ENCODE assay signal across 8 mouse cellular contexts in genomic region chr4:134081730-134082386, GRCm38 (mm10). TPM values are rescaled to one million over a fixed set of nuclear protein-coding genes. Genes with fewer than 3 reads are reported as not detected.
A peak's percentile ranks its signal among the peaks of the same experiment; 100 is the strongest.
DNase-seq lines count a peak whose midpoint lies in the region; ATAC-seq and TF ChIP-seq lines count a peak whose summit lies in the region.

No protein-coding gene starts in this region.

- TF ChIP-seq POLR2A in CH12.LX (IDR thresholded peaks at IDR 0.05; ENCODE audit: low read depth, low read length) = peak; percentile 87
- no peak for TF ChIP-seq POLR2A in embryonic fibroblast, embryonic 13.5 days (IDR thresholded peaks at IDR 0.05; ENCODE audit: low read depth, low read length)

- peaks cover 4 to 24% of the 10 kb centered on the region in 2 experiments for H3K4me1 ChIP-seq in CH12.LX (ENCODE audit: control insufficient read depth in 1 of 2, insufficient read depth in 2 of 2)
- H3K4me1 ChIP-seq in embryonic fibroblast, embryonic 13.5 days (ENCODE audit: control insufficient read depth, insufficient read depth, low read length) = no peaks in the 10 kb centered on the region
- peaks cover 7% of the 10 kb centered on the region; the same call in 1 of the 2 replicates for H3K4me1 ChIP-seq in lung, embryonic 16.5 days (replicated peaks; ENCODE audit: control insufficient read depth, insufficient read depth, low read length)

- H3K79me2 ChIP-seq in CH12.LX (replicated peaks; ENCODE audit: control insufficient read depth, extremely low read depth, insufficient read depth, poor library complexity, severe bottlenecking) = no peaks in the 10 kb centered on the region

- TF ChIP-seq CTCF in CH12.LX (conservative IDR thresholded peaks at IDR 0.05 in 1 of 2, IDR thresholded peaks at IDR 0.05 in 1 of 2; ENCODE audit: low read depth in 2 of 2, low read length in 2 of 2) = no peak
- TF ChIP-seq CTCF in embryonic fibroblast, embryonic 13.5 days (IDR thresholded peaks at IDR 0.05; ENCODE audit: borderline replicate concordance, insufficient read depth, low read length) = no peak

- peak overlapping the region; percentile 58 for H3K4me2 ChIP-seq in CH12.LX (ENCODE audit: insufficient read depth, low read depth, poor library complexity, severe bottlenecking)
- peak overlapping the region; percentile 57 for H3K4me2 ChIP-seq in lung, embryonic 16.5 days (ENCODE audit: low read depth, low read length)

- H3K36me3 ChIP-seq in CH12.LX (replicated peaks in 1 of 2; ENCODE audit: control insufficient read depth in 1 of 2, insufficient read depth in 1 of 2, low read length in 1 of 2) = peaks cover 0 to 16% of the 10 kb centered on the region in 2 experiments
- no peaks in the 10 kb centered on the region for H3K36me3 ChIP-seq in lung, embryonic 16.5 days (ENCODE audit: control insufficient read depth, insufficient read depth, low read length)

- H3K9ac ChIP-seq in CH12.LX (ENCODE audit: insufficient read depth, low read depth) = peak overlapping the region; percentile 71; the same call in 1 of the 2 replicates
- peak overlapping the region; percentile 21 for H3K9ac ChIP-seq in lung, embryonic 16.5 days (ENCODE audit: low read length)

- no peak overlapping the region; the same call in 1 of the 2 replicates for H3K27ac ChIP-seq in CH12.LX (ENCODE audit: insufficient read depth, low read depth)
- no peak overlapping the region for H3K27ac ChIP-seq in embryonic fibroblast, embryonic 13.5 days (ENCODE audit: insufficient read depth, low read length)
- no peak overlapping the region for H3K27ac ChIP-seq in lung, embryonic 16.5 days (ENCODE audit: low read length)

- 0% methylated on average over 41 of the region's 41 CpGs for WGBS in lung, embryonic 16.5 days

- ATAC-seq in hematopoietic stem cell, adult 5-6 weeks (replicated peaks in 1 of 2; ENCODE audit: insufficient read depth in 1 of 2, low FRiP score in 2 of 2, low TSS enrichment in 1 of 2, low read depth in 1 of 2, poor library complexity in 2 of 2, severe bottlenecking in 2 of 2) = peak; percentile 92 to 93
- ATAC-seq in lung, embryonic 16.5 days (ENCODE audit: low read depth) = peak; percentile 90

- dilution Hi-C loops in CH12.LX (cut with MboI; ENCODE audit: extremely low pct_ligation_motif_present, extremely low pct_unique_long_range_greater_than_20kb, low sequenced_read_pairs) = no loop called here

- H3K4me3 ChIP-seq in CH12.LX (replicated peaks in 1 of 3; ENCODE audit: low read depth in 2 of 3, low read length in 2 of 3, poor library complexity in 1 of 3) = peak overlapping the region; percentile 52 to 60 (median 56)
- H3K4me3 ChIP-seq in embryonic fibroblast, embryonic 13.5 days (ENCODE audit: insufficient read depth, low read length) = peak overlapping the region; percentile 8
- H3K4me3 ChIP-seq in lung, embryonic 16.5 days (ENCODE audit: low read length) = peak overlapping the region; percentile 41

- peaks cover 4% of the 10 kb centered on the region for H3K9me3 ChIP-seq in CH12.LX (replicated peaks; ENCODE audit: low read length)
- H3K9me3 ChIP-seq in lung, embryonic 16.5 days (ENCODE audit: control insufficient read depth, low read length) = no peaks in the 10 kb centered on the region

- in situ Hi-C loops in CH12.LX (cut with MboI; ENCODE audit: low pct_ligation_motif_present, low pct_unique_long_range_greater_than_20kb, low sequenced_read_pairs) = loop anchor here (25.0 kb wide), 1 partner anchor 495 kb away; the partner anchor contains the start of gene Gpn2

- TF ChIP-seq RAD21 in CH12.LX (IDR thresholded peaks at IDR 0.05; ENCODE audit: low read depth, low read length) = no peak

- DNase-seq in CH12.LX (ENCODE audit: extremely low read depth) = peak; percentile 98
- DNase-seq in brain, adult 2 months (ENCODE audit: low read depth, low spot score) = peak; percentile 79
- peak; percentile 53 to 60 for DNase-seq in layer of hippocampus, adult 8-10 months (ENCODE audit: low spot score in 2 of 2)
- DNase-seq in ovary, postnatal 14 days (ENCODE audit: low spot score) = peak; percentile 49
- DNase-seq in thymus, postnatal 10 days (ENCODE audit: low spot score in 2 of 2) = peak; percentile 76 to 80

- no peak for TF ChIP-seq EP300 in CH12.LX (IDR thresholded peaks at IDR 0.05; ENCODE audit: low read length)

- no peaks in the 10 kb centered on the region for H3K27me3 ChIP-seq in CH12.LX (replicated peaks)
- H3K27me3 ChIP-seq in lung, embryonic 16.5 days (ENCODE audit: control insufficient read depth, insufficient read depth, low read depth, low read length) = no peaks in the 10 kb centered on the region

TF ChIP-seq in CH12.LX, 34 proteins besides CTCF, POLR2A, EP300 and RAD21 (continues in another document):
- TF ChIP-seq NELFE (IDR thresholded peaks at IDR 0.05; ENCODE audit: low read depth, low read length) = peak; percentile 63
- TF ChIP-seq NRF1 (IDR thresholded peaks at IDR 0.05; ENCODE audit: low read depth, low read length) = peak; percentile 47; the same call in 1 of the 2 replicates
- peak; percentile 38; the same call in 1 of the 2 replicates for TF ChIP-seq SIN3A (IDR thresholded peaks at IDR 0.05; ENCODE audit: low read length)
- no peak for TF ChIP-seq MEF2A (IDR thresholded peaks at IDR 0.05; ENCODE audit: borderline replicate concordance, low read depth, low read length)
- no peak for TF ChIP-seq JUND (conservative IDR thresholded peaks at IDR 0.05; ENCODE audit: low read depth, low read length)
- TF ChIP-seq BHLHE40 (IDR thresholded peaks at IDR 0.05; ENCODE audit: low read depth, low read length) = peak; percentile 97
- no peak for TF ChIP-seq HCFC1 (IDR thresholded peaks at IDR 0.05; ENCODE audit: low read depth, low read length)
- no peak for TF ChIP-seq ZKSCAN1 (IDR thresholded peaks at IDR 0.05; ENCODE audit: borderline replicate concordance, low read depth, low read length)
- 0 out of 2 replicates have a peak, but pooled peaks have one; percentile 67 for TF ChIP-seq TBP (conservative IDR thresholded peaks at IDR 0.05; ENCODE audit: low read depth, low read length)
- TF ChIP-seq MYC (IDR thresholded peaks at IDR 0.05; ENCODE audit: low read depth, low read length) = peak; percentile 98
- TF ChIP-seq E2F4 (IDR thresholded peaks at IDR 0.05; ENCODE audit: insufficient replicate concordance, low read depth, low read length) = 0 out of 2 replicates have a peak, but pooled peaks have one; percentile 27
- peak; percentile 97 for TF ChIP-seq MXI1 (IDR thresholded peaks at IDR 0.05; ENCODE audit: low read depth, low read length)
- TF ChIP-seq PAX5 (IDR thresholded peaks at IDR 0.05; ENCODE audit: low read length) = no peak
- TF ChIP-seq TCF12 (IDR thresholded peaks at IDR 0.05; ENCODE audit: low read depth, low read length) = peak; percentile 64
- peak; percentile 48 for TF ChIP-seq USF1 (IDR thresholded peaks at IDR 0.05; ENCODE audit: low read depth, low read length)
- TF ChIP-seq POLR2AphosphoS2 (IDR thresholded peaks at IDR 0.05; ENCODE audit: low read depth, low read length) = 0 out of 2 replicates have a peak, but pooled peaks have one; percentile 50
- peak; percentile 98 for TF ChIP-seq MAX (IDR thresholded peaks at IDR 0.05; ENCODE audit: low read length)

RNA-seq across cellular contexts. Expression of gene Cd52, which starts 13.0 kb away (rescaled TPM):
- 2,306 and 3,109 TPM in 2 replicates for total RNA-seq in CH12.LX (2012; rRNA removed)
- total RNA-seq in CH12.LX (2014; rRNA removed) = 4,323 and 5,448 TPM in 2 replicates
- 1,849 and 1,886 TPM in 2 replicates for polyA plus RNA-seq in CH12.LX (2012; ENCODE audit: insufficient read length, low read depth)
- 1.0 and 6.0 TPM in 2 replicates for polyA plus RNA-seq in embryonic fibroblast, embryonic 13.5 days (2011; ENCODE audit: insufficient read length, low read depth, missing spikeins)
- total RNA-seq in hematopoietic stem cell, adult 5-6 weeks (2017) = 342 and 372 TPM in 2 replicates
- total RNA-seq in layer of hippocampus, adult 8-10 months (2022) = 10 to 100 TPM in 2 of 4 experiments, 1 to 10 TPM in 2; 1.2 to 52.4 (median 18.2) TPM
- 23.8 and 24.7 TPM in 2 replicates for polyA plus RNA-seq in lung, embryonic 16.5 days (2015; fragmentation: Nextera tagmentation; extraction: Ambion mirVana)

RNA-seq across cellular contexts. Expression of gene Ubxn11, which starts 20.5 kb away (rescaled TPM):
- total RNA-seq in CH12.LX (2012; rRNA removed) (12.3 and 18.8 TPM in 2 replicates), CH12.LX (2014; rRNA removed) (6.0 and 6.6 TPM in 2 replicates)
- 35.9 and 38.8 TPM in 2 replicates for polyA plus RNA-seq in CH12.LX (2012; ENCODE audit: insufficient read length, low read depth)
- polyA plus RNA-seq in embryonic fibroblast, embryonic 13.5 days (2011; ENCODE audit: insufficient read length, low read depth, missing spikeins) = 2.6 TPM in 2 replicates
- total RNA-seq in hematopoietic stem cell, adult 5-6 weeks (2017) = 4.2 and 6.3 TPM in 2 replicates
- total RNA-seq in layer of hippocampus, adult 8-10 months (2022) = 10 to 100 TPM; 34.7 to 39.5 (median 35.6) TPM
- 14.9 and 16.6 TPM in 2 replicates for polyA plus RNA-seq in lung, embryonic 16.5 days (2015; fragmentation: Nextera tagmentation; extraction: Ambion mirVana)

RNA-seq across cellular contexts. Expression of gene Crybg2, which starts 21.2 kb away (rescaled TPM):
- total RNA-seq in CH12.LX (2012; rRNA removed) (9.2 and 10.6 TPM in 2 replicates), CH12.LX (2014; rRNA removed) (3.0 and 3.6 TPM in 2 replicates)
- polyA plus RNA-seq in CH12.LX (2012; ENCODE audit: insufficient read length, low read depth) = 15.6 and 15.9 TPM in 2 replicates
- polyA plus RNA-seq in embryonic fibroblast, embryonic 13.5 days (2011; ENCODE audit: insufficient read length, low read depth, missing spikeins) = not detected in 2 replicates
- total RNA-seq in hematopoietic stem cell, adult 5-6 weeks (2017) = 0.79 and 2.4 TPM in 2 replicates
- 1 to 10 TPM in 3 of 4 experiments, under 1 TPM in 1; 0.54 to 6.4 (median 3.7) TPM for total RNA-seq in layer of hippocampus, adult 8-10 months (2022)
- polyA plus RNA-seq in lung, embryonic 16.5 days (2015; fragmentation: Nextera tagmentation; extraction: Ambion mirVana) = 4.2 and 7.0 TPM in 2 replicates

RNA-seq across cellular contexts. Expression of gene Zfp683, which starts 28.2 kb away (rescaled TPM):
- total RNA-seq in CH12.LX (2012; rRNA removed) (not detected in 2 replicates), CH12.LX (2014; rRNA removed) (not detected in 2 replicates)
- 0.16 TPM in 1 of 2 replicates, not detected in the other for polyA plus RNA-seq in CH12.LX (2012; ENCODE audit: insufficient read length, low read depth)
- polyA plus RNA-seq in embryonic fibroblast, embryonic 13.5 days (2011; ENCODE audit: insufficient read length, low read depth, missing spikeins) = not detected in 2 replicates
- total RNA-seq in hematopoietic stem cell, adult 5-6 weeks (2017) = 1.4 TPM in 1 of 2 replicates, not detected in the other
- total RNA-seq in layer of hippocampus, adult 8-10 months (2022) = not detected
- polyA plus RNA-seq in lung, embryonic 16.5 days (2015; fragmentation: Nextera tagmentation; extraction: Ambion mirVana) = not detected in 2 replicates

RNA-seq across cellular contexts. Expression of gene Sh3bgrl3, which starts 46.7 kb away (rescaled TPM):
- 151 and 153 TPM in 2 replicates for total RNA-seq in CH12.LX (2012; rRNA removed)
- 104 and 128 TPM in 2 replicates for total RNA-seq in CH12.LX (2014; rRNA removed)
- 289 and 362 TPM in 2 replicates for polyA plus RNA-seq in CH12.LX (2012; ENCODE audit: insufficient read length, low read depth)
- 317 and 335 TPM in 2 replicates for polyA plus RNA-seq in embryonic fibroblast, embryonic 13.5 days (2011; ENCODE audit: insufficient read length, low read depth, missing spikeins)
- 118 and 287 TPM in 2 replicates for total RNA-seq in hematopoietic stem cell, adult 5-6 weeks (2017)
- 100 to 1,000 TPM; 185 to 289 (median 252) TPM for total RNA-seq in layer of hippocampus, adult 8-10 months (2022)
- polyA plus RNA-seq in lung, embryonic 16.5 days (2015; fragmentation: Nextera tagmentation; extraction: Ambion mirVana) = 466 and 467 TPM in 2 replicates
